Mouse (Mus musculus): ENCODE results near the gene Cd48.
"Not testable (repeated sequence)": the region's sequence is repeated elsewhere in the genome, so short reads cannot be mapped to it uniquely, and the experiment has no call there.

Cd48 gene

GRCm38 (mm10) chr1:171693918-171694317 is 12.1 kb downstream of the Cd48 start:
- no peak for DNase-seq (ENCODE audit: low spot score)

DNA sequence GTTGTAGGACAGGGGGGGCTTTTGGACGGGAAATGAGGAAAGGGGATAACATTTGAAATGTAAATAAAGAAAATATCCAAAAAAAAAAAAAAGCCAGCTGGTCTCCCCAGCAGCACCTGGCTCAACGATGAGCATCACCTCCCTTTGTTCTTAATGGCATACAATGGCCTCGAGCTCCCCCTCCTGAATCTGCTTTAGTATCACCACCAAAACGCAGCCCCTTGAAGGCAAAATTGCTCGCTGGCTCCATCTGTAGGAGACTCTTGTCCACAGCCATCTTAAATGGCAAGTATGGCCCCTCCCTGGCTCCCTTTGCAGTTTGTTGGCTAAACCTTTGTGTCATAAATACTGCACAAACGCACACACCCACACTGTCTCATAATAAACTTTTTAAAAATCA is 17.2 kb downstream of the Cd48 start:
- DNase-seq (ENCODE audit: low spot score) = no peak

DNA sequence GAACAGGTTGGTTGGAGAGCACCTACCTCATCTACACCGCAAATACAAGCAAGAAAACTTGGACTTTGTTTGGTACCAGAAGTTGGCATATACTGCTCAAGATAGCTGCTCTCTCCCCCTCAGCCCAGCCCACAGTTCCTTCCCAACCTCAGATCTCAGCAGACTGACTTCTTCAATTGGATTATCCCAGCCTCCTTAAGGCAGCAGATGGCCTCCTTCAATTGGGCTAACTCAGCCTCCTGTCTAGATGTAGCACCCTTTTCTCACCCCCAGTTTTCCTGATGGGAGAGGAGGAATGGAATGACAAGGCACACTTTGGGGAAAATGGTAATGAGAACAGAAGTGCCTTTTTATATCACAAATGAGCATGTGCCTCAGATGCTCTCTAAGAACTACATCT is 31.9 kb downstream of the Cd48 start:
- not testable (repeated sequence) for DNase-seq (ENCODE audit: low spot score)

- DNase-seq (ENCODE audit: low spot score) = no peak
These were observed 33.6 kb downstream of the Cd48 start for GRCm38 (mm10) chr1:171715434-171715833.

- no peak for DNase-seq (ENCODE audit: low spot score)
These were observed 34.4 kb downstream of the Cd48 start for GRCm38 (mm10) chr1:171716232-171716631.

DNA sequence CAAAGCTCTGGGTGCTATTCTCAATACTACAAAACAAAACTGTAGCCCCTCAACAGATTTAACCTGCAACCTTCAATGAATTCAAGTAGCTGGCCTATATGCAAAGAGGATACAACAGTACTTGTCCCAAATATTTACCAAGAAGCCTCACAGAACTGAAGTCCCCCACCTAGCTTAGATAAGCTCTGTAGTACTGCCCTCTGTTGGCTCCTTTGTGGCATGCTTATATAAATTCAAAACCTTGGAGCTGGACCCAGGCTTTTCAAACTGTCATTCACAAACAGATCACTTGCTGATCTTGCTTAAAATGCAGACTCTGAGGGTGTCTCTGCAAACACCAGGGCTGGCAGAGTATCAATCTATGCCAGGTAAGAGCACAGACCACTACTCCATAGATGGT is 49.4 kb downstream of the Cd48 start:
- DNase-seq (ENCODE audit: low spot score) = no peak

GRCm38 (mm10) chr1:171734898-171735297 is 53.1 kb downstream of the Cd48 start:
- no peak for DNase-seq (ENCODE audit: low spot score)

DNA sequence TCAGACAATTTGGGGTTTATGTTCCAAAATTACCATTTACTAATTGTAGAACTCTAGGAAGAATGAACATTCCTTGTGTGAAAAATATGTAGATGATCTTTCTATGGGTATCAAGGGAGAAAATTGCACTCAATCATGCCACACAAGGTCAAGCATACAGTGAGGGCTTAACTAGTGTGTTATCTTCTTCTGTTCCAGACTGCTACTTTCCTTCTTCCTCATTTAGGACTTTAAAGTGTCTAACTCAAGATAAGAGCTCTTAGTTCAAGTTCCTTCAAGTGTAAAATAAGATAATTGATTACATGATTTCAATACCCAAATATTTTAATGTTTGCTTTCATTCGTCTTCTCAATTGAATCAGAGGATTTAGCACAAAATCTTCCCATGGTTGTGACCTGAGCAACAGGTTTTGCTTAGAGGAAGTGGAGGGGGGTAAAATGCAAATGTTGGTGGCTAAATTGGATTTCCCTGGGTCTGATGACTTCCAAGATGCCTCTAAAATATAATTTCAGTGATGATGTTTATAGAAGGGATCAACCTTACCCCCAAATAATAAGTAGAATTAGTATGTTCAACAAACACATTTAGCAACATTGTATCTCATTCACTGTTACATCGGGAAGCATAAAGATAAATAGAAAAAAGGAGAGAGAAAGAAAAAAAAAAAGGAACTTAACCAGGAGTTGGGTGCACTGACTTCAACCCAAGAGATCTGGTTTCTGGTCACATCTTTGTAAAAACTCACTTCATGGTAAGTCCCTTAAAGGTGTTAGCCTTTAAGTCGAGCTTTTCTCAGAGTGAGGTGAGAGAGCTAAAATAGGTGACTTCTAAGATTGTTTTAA is 66.5 kb downstream of the Cd48 start:
- DNase-seq (ENCODE audit: low spot score) = no peak

All from urinary bladder, postnatal 25 days (tissue).